Mouse (Mus musculus): ENCODE measurements around the gene Pkd1l3. TPM values are rescaled to one million over a fixed set of nuclear protein-coding genes. Genes with fewer than 3 reads are reported as not detected.
A peak's percentile ranks its signal among the peaks of the same experiment; 100 is the strongest.

Gene Pkd1l3
- polyA plus RNA-seq, 1 experiment: not detected

DNA sequence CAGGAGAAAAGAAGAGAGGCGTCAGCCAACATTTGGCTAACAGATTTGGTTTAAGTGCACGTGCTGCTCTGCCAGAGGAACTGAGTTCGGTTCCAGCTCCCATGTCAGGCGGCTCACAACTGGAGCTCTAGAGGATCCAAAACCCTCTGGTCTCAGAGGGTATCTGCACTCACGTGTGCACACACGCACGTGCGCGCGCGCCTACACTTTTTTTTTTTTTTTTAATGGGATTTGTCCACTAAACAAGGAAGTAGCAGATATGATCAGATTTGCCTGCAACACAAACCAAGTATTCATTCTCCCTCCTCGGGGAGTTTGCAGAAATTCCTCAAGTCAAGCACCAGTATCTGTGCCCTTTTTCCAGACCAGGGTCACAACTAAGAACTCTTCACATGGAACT lies 6.7 kb upstream of the Pkd1l3 start:
- H3K4me3 ChIP-seq (ENCODE audit: insufficient read depth, poor library complexity, severe bottlenecking): peak overlapping the region; percentile 50

GRCm38 (mm10) chr8:109608271-109609152 lies 5.8 kb upstream of the Pkd1l3 start, which contains the start of gene Dhodh:
Dhodh (minus strand) TSS chr8:109608673.
- TF ChIP-seq FOSL1 (IDR thresholded peaks at IDR 0.05; ENCODE audit: insufficient read depth, low read length, poor library complexity, severe bottlenecking) (no peak), MYOG (IDR thresholded peaks at IDR 0.05; ENCODE audit: control insufficient read depth, extremely low read depth, insufficient read length) (no peak), CTCF (IDR thresholded peaks at IDR 0.05; ENCODE audit: control insufficient read depth, insufficient read depth, insufficient read length) (no peak), USF1 (IDR thresholded peaks at IDR 0.05; ENCODE audit: low read depth) (no peak), MAX (IDR thresholded peaks at IDR 0.05) (no peak), CEBPB (IDR thresholded peaks at IDR 0.05; ENCODE audit: low read depth) (no peak), MYOD1 (IDR thresholded peaks at IDR 0.05; ENCODE audit: control insufficient read depth, insufficient read length, low read depth) (no peak)
- Histone ChIP-seq H3K27me3 (ENCODE audit: control insufficient read depth, insufficient read depth, insufficient read length) (peaks cover 4% of the 10 kb centered on the region), H3K4me3 (ENCODE audit: insufficient read depth, poor library complexity, severe bottlenecking) (peak within 1 kb of the TSS; percentile 50), H3K79me2 (ENCODE audit: control insufficient read depth, insufficient read depth) (peaks cover 7% of the 10 kb centered on the region), H3K36me3 (ENCODE audit: control insufficient read depth, insufficient read depth) (no peaks in the 10 kb centered on the region), H3ac (ENCODE audit: control insufficient read depth, insufficient read length, low read depth) (peak within 1 kb of the TSS; percentile 95), H3K79me3 (ENCODE audit: low read depth) (peaks cover 3% of the 10 kb centered on the region)

More for the DNA sequence above, 6.7 kb upstream of the Pkd1l3 start:
- no peak for TF ChIP-seq MYOD1 (IDR thresholded peaks at IDR 0.05; ENCODE audit: control insufficient read depth, insufficient read length, low read depth)
- TF ChIP-seq CEBPB (IDR thresholded peaks at IDR 0.05; ENCODE audit: low read depth): no peak
- no peak for TF ChIP-seq FOSL1 (IDR thresholded peaks at IDR 0.05; ENCODE audit: insufficient read depth, low read length, poor library complexity, severe bottlenecking)
- no peak for TF ChIP-seq MAX (IDR thresholded peaks at IDR 0.05)
- no peak for TF ChIP-seq MYOG (IDR thresholded peaks at IDR 0.05; ENCODE audit: control insufficient read depth, extremely low read depth, insufficient read length)
- TF ChIP-seq USF1 (IDR thresholded peaks at IDR 0.05; ENCODE audit: low read depth): no peak
- no peak for TF ChIP-seq CTCF (IDR thresholded peaks at IDR 0.05; ENCODE audit: control insufficient read depth, insufficient read depth, insufficient read length)
- Histone ChIP-seq H3ac (ENCODE audit: control insufficient read depth, insufficient read length, low read depth) (peak overlapping the region; percentile 95), H3K36me3 (ENCODE audit: control insufficient read depth, insufficient read depth) (peaks cover 3% of the 10 kb centered on the region), H3K27me3 (ENCODE audit: control insufficient read depth, insufficient read depth, insufficient read length) (no peaks in the 10 kb centered on the region), H3K79me2 (ENCODE audit: control insufficient read depth, insufficient read depth) (peaks cover 7% of the 10 kb centered on the region), H3K79me3 (ENCODE audit: low read depth) (peaks cover 3% of the 10 kb centered on the region)

GRCm38 (mm10) chr8:109609153-109609502 lies 5.2 kb upstream of the Pkd1l3 start:
- Histone ChIP-seq H3K27me3 (ENCODE audit: control insufficient read depth, insufficient read depth, insufficient read length) (peaks cover 6% of the 10 kb centered on the region), H3ac (ENCODE audit: control insufficient read depth, insufficient read length, low read depth) (peak overlapping the region; percentile 30), H3K36me3 (ENCODE audit: control insufficient read depth, insufficient read depth) (no peaks in the 10 kb centered on the region), H3K4me3 (ENCODE audit: insufficient read depth, poor library complexity, severe bottlenecking) (peak overlapping the region; percentile 50), H3K79me2 (ENCODE audit: control insufficient read depth, insufficient read depth) (peaks cover 7% of the 10 kb centered on the region), H3K79me3 (ENCODE audit: low read depth) (peaks cover 3% of the 10 kb centered on the region)
- no peak for TF ChIP-seq CEBPB (IDR thresholded peaks at IDR 0.05; ENCODE audit: low read depth)
- TF ChIP-seq MYOG (IDR thresholded peaks at IDR 0.05; ENCODE audit: control insufficient read depth, extremely low read depth, insufficient read length): no peak
- no peak for TF ChIP-seq USF1 (IDR thresholded peaks at IDR 0.05; ENCODE audit: low read depth)
- no peak for TF ChIP-seq FOSL1 (IDR thresholded peaks at IDR 0.05; ENCODE audit: insufficient read depth, low read length, poor library complexity, severe bottlenecking)
- no peak for TF ChIP-seq CTCF (IDR thresholded peaks at IDR 0.05; ENCODE audit: control insufficient read depth, insufficient read depth, insufficient read length)
- no peak for TF ChIP-seq MYOD1 (IDR thresholded peaks at IDR 0.05; ENCODE audit: control insufficient read depth, insufficient read length, low read depth)
- no peak for TF ChIP-seq MAX (IDR thresholded peaks at IDR 0.05)

DNA sequence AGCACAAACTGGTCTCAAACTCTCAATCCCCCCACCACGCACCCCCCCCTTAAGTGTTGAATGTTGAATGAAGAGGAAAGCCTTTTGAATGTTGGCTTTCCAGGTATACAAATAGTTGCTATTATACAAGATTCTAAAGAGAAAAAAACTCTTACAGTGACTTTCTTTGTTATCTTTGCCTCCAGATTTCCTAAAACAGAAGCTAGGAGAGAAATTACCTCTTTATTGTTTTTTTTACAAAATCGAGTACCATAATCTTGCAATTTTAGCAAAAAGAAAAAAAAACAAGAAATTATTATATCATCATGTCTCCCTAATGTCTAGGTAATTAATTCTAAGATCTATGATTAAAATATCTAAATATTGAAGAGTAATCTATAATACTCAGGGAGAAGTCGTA lies 1.3 kb downstream of the Pkd1l3 start:
- H3K27me3 ChIP-seq (ENCODE audit: control insufficient read depth, insufficient read depth, insufficient read length): peaks cover 7% of the 10 kb centered on the region
- no peak overlapping the region for H3K4me3 ChIP-seq (ENCODE audit: insufficient read depth, poor library complexity, severe bottlenecking)
- no peaks in the 10 kb centered on the region for H3K79me2 ChIP-seq (ENCODE audit: control insufficient read depth, insufficient read depth)
- no peaks in the 10 kb centered on the region for H3K79me3 ChIP-seq (ENCODE audit: low read depth)
- H3K36me3 ChIP-seq (ENCODE audit: control insufficient read depth, insufficient read depth): no peaks in the 10 kb centered on the region
- no peak overlapping the region for H3ac ChIP-seq (ENCODE audit: control insufficient read depth, insufficient read length, low read depth)
- TF ChIP-seq CEBPB (IDR thresholded peaks at IDR 0.05; ENCODE audit: low read depth): no peak
- TF ChIP-seq MYOD1 (IDR thresholded peaks at IDR 0.05; ENCODE audit: control insufficient read depth, insufficient read length, low read depth): no peak
- TF ChIP-seq MAX (IDR thresholded peaks at IDR 0.05): no peak
- TF ChIP-seq CTCF (IDR thresholded peaks at IDR 0.05; ENCODE audit: control insufficient read depth, insufficient read depth, insufficient read length): no peak
- no peak for TF ChIP-seq MYOG (IDR thresholded peaks at IDR 0.05; ENCODE audit: control insufficient read depth, extremely low read depth, insufficient read length)
- no peak for TF ChIP-seq FOSL1 (IDR thresholded peaks at IDR 0.05; ENCODE audit: insufficient read depth, low read length, poor library complexity, severe bottlenecking)
- no peak for TF ChIP-seq USF1 (IDR thresholded peaks at IDR 0.05; ENCODE audit: low read depth)

DNA sequence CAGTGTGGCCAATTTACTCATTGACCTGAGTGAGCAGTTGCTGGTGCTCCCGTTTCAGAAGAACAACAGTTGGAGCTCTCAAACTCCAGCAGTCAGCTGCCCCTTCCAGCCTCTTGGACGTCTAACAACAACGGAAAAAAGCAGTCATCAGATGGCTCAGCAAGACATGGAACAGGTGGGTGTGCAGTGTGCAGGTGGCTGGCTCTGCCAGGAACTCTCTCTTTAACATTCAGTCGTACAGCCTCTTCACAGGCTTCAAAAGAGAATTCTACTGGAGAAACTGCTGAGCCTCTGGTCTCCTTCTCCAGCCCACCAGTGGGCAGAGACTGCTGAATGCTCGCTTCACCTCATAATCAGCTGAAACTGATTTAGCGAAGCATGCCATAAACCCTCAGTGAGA lies 14.3 kb downstream of the Pkd1l3 start:
- Histone ChIP-seq H3K36me3 (ENCODE audit: control insufficient read depth, insufficient read depth) (no peaks in the 10 kb centered on the region), H3K4me3 (ENCODE audit: insufficient read depth, poor library complexity, severe bottlenecking) (no peak overlapping the region), H3ac (ENCODE audit: control insufficient read depth, insufficient read length, low read depth) (no peak overlapping the region), H3K27me3 (ENCODE audit: control insufficient read depth, insufficient read depth, insufficient read length) (peaks cover 37% of the 10 kb centered on the region), H3K79me2 (ENCODE audit: control insufficient read depth, insufficient read depth) (no peaks in the 10 kb centered on the region), H3K79me3 (ENCODE audit: low read depth) (no peaks in the 10 kb centered on the region)
- TF ChIP-seq FOSL1 (IDR thresholded peaks at IDR 0.05; ENCODE audit: insufficient read depth, low read length, poor library complexity, severe bottlenecking): no peak
- TF ChIP-seq CEBPB (IDR thresholded peaks at IDR 0.05; ENCODE audit: low read depth): no peak
- no peak for TF ChIP-seq MYOD1 (IDR thresholded peaks at IDR 0.05; ENCODE audit: control insufficient read depth, insufficient read length, low read depth)
- TF ChIP-seq MYOG (IDR thresholded peaks at IDR 0.05; ENCODE audit: control insufficient read depth, extremely low read depth, insufficient read length): no peak
- TF ChIP-seq CTCF (IDR thresholded peaks at IDR 0.05; ENCODE audit: control insufficient read depth, insufficient read depth, insufficient read length): no peak
- no peak for TF ChIP-seq MAX (IDR thresholded peaks at IDR 0.05)
- no peak for TF ChIP-seq USF1 (IDR thresholded peaks at IDR 0.05; ENCODE audit: low read depth)

All from C2C12 (cell line).